Mouse (Mus musculus): ENCODE results near the gene Slc16a5.
"Not testable (repeated sequence)": the region's sequence is repeated elsewhere in the genome, so short reads cannot be mapped to it uniquely, and the experiment has no call there.

Gene Slc16a5

GRCm38 (mm10) chr11:115481553-115482259 is 19.4 kb downstream of the Slc16a5 start:
- peak in 1 of 2 experiments; percentile 64 for DNase-seq

DNA sequence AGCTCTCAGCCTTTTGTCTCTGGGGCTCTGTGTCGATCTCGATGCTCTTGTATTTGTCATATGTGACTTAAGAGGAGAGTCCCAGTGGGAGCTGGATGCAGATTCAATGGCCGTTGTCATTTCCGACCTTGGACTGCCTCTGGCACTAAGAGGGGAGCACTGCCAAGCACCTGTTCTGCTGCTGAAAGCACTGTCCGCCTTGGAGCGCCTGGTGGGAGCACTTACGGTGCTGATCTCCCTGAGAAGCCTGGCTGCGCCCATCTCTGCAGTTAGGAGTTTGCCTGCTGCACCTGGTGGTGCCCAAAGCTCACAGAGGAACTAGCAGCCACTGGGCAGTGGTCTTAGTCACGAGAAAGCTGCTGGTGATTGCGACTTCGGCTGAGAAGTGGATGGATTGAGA is 21.0 kb downstream of the Slc16a5 start:
- DNase-seq, result no peak

- peak in 1 of 2 experiments; percentile 51 for DNase-seq
Observed at GRCm38 (mm10) chr11:115483726-115484125, 21.5 kb downstream of the Slc16a5 start.

DNA sequence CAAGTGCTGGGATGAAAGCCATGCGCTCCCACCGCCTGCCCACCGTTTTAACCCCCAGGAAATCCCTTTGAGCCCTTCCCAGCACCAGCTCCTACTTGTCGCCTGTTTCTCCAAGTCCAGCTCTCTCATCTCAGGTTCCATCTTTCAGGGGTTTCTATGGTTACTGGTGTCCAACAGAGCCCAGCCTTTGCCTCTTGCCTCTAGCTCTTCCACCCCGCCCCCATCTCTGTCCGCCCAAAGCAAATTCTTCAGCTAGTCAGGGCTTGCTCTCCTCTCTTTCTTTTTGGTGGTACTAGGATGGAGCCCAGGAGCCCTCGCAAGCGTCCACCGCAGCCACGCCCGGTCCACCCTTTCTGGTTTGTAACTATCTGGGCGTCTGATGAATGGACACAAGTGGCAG is 22.9 kb downstream of the Slc16a5 start:
- DNase-seq, result no peak

DNA sequence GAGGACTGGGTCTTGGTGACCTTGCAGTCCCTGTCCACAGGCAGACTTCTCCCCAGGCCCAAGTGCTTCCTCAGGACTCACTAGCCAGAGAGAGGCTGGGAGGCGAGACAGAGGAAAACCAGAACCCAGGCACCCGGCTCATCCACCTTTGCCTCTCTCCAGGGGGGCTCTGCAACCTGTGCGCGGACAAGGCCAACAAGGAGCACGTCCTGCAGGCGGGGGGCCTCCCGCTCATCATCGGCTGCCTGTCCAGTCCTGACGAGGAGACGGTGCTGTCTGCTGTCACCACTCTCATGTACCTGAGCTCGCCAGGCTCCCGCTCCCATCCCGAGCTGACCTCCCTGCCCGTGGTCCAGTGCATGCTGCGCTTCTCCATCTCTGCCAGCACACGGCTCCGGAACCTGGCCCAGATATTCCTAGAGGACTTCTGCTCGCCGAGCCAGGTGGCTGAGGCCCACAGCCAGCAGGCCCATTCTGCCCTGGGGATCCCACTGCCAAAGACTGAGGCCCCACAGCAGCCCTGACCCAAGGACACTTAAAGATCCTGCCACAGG is 26.4 kb downstream of the Slc16a5 start:
- no peak for DNase-seq

GRCm38 (mm10) chr11:115490441-115491355 is 28.4 kb downstream of the Slc16a5 start:
- no peak for DNase-seq

GRCm38 (mm10) chr11:115491356-115492083 is 29.2 kb downstream of the Slc16a5 start, which contains the start of gene Nt5c:
TSS of gene Nt5c (minus strand) at chr11:115491862.
- DNase-seq, result peak; percentile 77 to 82

- DNase-seq, result no peak
Observed at GRCm38 (mm10) chr11:115492387-115492786, 30.1 kb downstream of the Slc16a5 start.

- DNase-seq, result not testable (repeated sequence)
Observed at GRCm38 (mm10) chr11:115496559-115496958, 34.3 kb downstream of the Slc16a5 start.

- no peak for DNase-seq
Observed at GRCm38 (mm10) chr11:115502636-115503035, 40.4 kb downstream of the Slc16a5 start.

DNA sequence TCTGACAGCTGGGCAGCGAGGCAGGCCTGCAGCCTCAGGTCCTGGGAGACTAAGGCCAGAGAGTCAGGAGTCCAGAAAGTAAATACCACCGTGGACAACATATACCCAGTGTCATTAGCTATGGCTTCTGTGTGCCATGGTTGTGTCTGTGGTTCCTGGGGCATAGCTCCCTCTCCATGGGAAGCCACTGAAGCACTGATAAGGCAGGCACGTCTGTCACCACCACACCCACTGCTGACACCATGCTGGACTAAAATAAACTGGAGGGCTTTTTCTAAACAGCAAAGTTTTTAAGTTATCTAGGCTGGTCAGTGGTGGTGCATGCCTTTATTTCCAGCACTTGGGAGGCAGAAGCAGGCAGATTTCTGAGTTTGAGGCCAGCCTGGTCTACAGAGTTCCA is 44.3 kb downstream of the Slc16a5 start:
- no peak for DNase-seq

DNA sequence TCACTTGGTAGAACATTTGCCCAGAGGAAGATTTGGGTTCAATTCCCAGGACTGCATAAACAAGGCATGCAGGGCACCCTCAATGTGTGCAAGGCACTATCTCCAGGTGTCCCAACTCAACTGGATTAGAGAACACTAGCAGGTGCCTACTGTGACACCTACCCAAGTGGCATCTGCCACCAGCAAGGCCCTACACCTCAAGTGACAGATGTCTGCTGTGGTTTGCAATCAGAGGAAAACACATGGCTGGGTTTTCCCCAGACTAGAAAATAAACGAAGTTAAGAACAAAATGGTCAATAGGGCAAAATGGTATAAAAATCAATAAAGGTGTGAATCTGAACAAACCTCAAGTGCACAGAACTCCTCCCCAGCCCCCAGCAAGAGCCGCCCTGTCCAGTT is 45.8 kb downstream of the Slc16a5 start:
- peak in 1 of 2 experiments; percentile 41 for DNase-seq

DNA sequence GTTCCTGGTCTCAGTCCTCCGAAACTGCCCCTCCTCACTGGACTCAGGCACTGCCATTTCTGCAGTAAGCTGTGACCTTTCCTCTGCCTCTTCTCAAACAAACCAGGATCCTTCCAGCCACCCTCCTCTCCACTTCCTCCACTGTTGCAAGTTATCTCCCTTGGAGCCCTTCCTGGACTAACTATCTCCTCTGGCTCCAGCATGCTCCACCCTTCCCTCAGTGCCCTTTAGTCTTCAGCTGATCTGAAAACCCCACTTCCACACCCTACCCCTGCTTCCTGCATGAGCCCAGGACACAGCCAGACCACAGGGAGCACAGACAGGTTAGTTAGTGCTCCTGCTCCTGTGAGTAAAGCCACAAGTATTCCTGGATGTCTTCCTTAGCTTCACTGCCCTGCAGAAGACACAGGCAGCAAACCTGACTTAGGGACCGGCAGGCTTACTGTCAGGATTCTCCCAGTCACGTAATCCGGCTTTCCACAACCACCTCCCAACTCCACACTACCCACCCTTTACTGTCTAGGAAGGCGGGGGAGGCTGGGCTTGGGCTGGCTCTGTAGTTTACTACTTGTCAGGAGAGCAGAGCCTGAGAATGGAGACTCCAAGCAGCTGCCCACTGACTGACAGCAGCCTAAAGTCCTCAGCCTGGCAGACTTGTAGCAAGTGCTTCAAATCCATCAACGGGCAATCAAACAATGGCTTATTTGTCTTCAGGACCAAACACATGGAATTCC is 47.7 kb downstream of the Slc16a5 start:
- no peak for DNase-seq

GRCm38 (mm10) chr11:115510507-115510888 is 48.2 kb downstream of the Slc16a5 start:
- no peak for DNase-seq

DNA sequence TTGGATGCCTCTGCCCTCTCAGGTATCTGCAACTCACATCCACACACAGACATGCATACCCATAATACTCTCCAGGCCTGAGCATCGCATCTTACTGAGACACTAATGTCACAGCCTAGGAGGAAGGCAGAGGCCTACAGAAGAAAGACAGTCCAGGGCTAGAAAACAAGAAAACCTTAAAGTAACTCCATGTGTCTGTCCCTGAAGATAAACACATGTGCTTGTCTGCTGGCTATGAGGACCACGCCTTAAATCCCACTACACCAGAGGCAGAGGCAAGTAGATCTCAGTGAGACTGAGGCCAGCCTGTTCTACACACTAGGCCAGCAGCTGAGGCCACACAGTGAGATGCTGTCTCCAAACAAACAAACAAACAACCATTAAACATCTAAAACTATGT is 48.8 kb downstream of the Slc16a5 start:
- no peak for DNase-seq

- DNase-seq, result no peak
Observed at GRCm38 (mm10) chr11:115512004-115512403, 49.7 kb downstream of the Slc16a5 start.

- peak in 1 of 2 experiments; percentile 49 for DNase-seq
Observed at GRCm38 (mm10) chr11:115512407-115513183, 50.3 kb downstream of the Slc16a5 start.

GRCm38 (mm10) chr11:115513271-115514237 is 51.3 kb downstream of the Slc16a5 start:
- DNase-seq, result peak; percentile 44 to 52

GRCm38 (mm10) chr11:115514238-115514663 is 52.0 kb downstream of the Slc16a5 start, which contains the start of gene Jpt1:
TSS of gene Jpt1 (minus strand) at chr11:115514387.
- DNase-seq, result peak; percentile 93 to 97

- DNase-seq, result no peak
Observed at GRCm38 (mm10) chr11:115515021-115515420, 52.7 kb downstream of the Slc16a5 start.
